Mouse (Mus musculus) lung, embryonic 16.5 days (tissue): Measurements from ENCODE around the gene Rasl11b. TPM values are rescaled to one million over a fixed set of nuclear protein-coding genes. Genes with fewer than 3 reads are reported as not detected.
A peak's percentile ranks its signal among the peaks of the same experiment; 100 is the strongest.

ENCODE experiments used
- ATAC-seq: fragments of 200-750 bp; cut with Nextera tagmentation; 2 replicates; pipeline ENCODE4 v1.8.0; 2017; ENCODE audit warnings: low read depth, mild to moderate bottlenecking, moderate library complexity
- H3K27ac ChIP-seq: fragments of 300-500 bp; sonication (generic); 2 replicates; pipeline ENCODE4 v1.5.1; 2014; ENCODE audit warnings: mild to moderate bottlenecking, control low read depth, low read length
- H3K27me3 ChIP-seq: fragments of 300-500 bp; sonication (generic); 2 replicates; pipeline ENCODE4 v1.6.1; 2014; ENCODE audit warnings: low read depth, low read length, mixed read lengths; ENCODE audit not compliant: control insufficient read depth, insufficient read depth
- H3K36me3 ChIP-seq: fragments of 300-500 bp; sonication (generic); 2 replicates; pipeline ENCODE4 v1.6.1; 2014; ENCODE audit warnings: low read length; ENCODE audit not compliant: control insufficient read depth, insufficient read depth
- H3K4me1 ChIP-seq: fragments of 300-500 bp; sonication (generic); replicated peaks from 2 replicates; pipeline ENCODE4 v1.6.1; 2014; ENCODE audit warnings: low read length, mixed read lengths; ENCODE audit not compliant: control insufficient read depth, insufficient read depth
- H3K4me2 ChIP-seq: fragments of 300-500 bp; sonication (generic); 2 replicates; pipeline ENCODE4 v1.6.1; 2014; ENCODE audit warnings: low read depth, low read length, control low read depth
- H3K4me3 ChIP-seq: fragments of 300-500 bp; sonication (generic); 2 replicates; pipeline ENCODE4 v1.5.1; 2014; ENCODE audit warnings: mild to moderate bottlenecking, low read length, control low read depth
- H3K9ac ChIP-seq: fragments of 300-500 bp; sonication (generic); 2 replicates; pipeline ENCODE4 v1.6.1; 2014; ENCODE audit warnings: low read length, control low read depth
- H3K9me3 ChIP-seq: fragments of 300-500 bp; sonication (generic); 2 replicates; pipeline ENCODE4 v1.6.1; 2016; ENCODE audit warnings: low read length; ENCODE audit not compliant: control insufficient read depth
- WGBS: fragments of 180-500 bp; shearing (Covaris S2); extraction: QIAGEN DNeasy Blood & Tissue Kit; methylation state at CpG from one replicate; pipeline ENCODE4 v1.1.7; 2014; 5-methylcytosine and 5-hydroxymethylcytosine counted together
- polyA plus RNA-seq: library from polyadenylated mRNA; unstranded; fragments of >200 nt; fragmentation: Nextera tagmentation; extraction: Ambion mirVana; gene quantifications from 2 replicates; pipeline ENCODE4 v1.2.1, GENCODE M21; 2015

The Rasl11b gene
- polyA plus RNA-seq, 1 experiment from 2014 or later = 182 TPM

- Histone ChIP-seq H3K4me1 (peaks cover 30% of the 10 kb centered on the region), H3K9me3 (no peaks in the 10 kb centered on the region), H3K4me3 (no peak overlapping the region), H3K9ac (no peak overlapping the region), H3K27ac (no peak overlapping the region), H3K36me3 (no peaks in the 10 kb centered on the region), H3K4me2 (no peak overlapping the region), H3K27me3 (no peaks in the 10 kb centered on the region)
- no peak for ATAC-seq
- WGBS = 48% methylated on average over 10 of the region's 10 CpGs
Measured at GRCm38 (mm10) chr5:74180216-74180615, 14.9 kb upstream of the Rasl11b start.

GRCm38 (mm10) chr5:74183118-74183517 lies 12.0 kb upstream of the Rasl11b start:
- Histone ChIP-seq H3K27me3 (no peaks in the 10 kb centered on the region), H3K4me1 (peaks cover 29% of the 10 kb centered on the region), H3K4me3 (no peak overlapping the region), H3K9me3 (no peaks in the 10 kb centered on the region), H3K27ac (no peak overlapping the region), H3K4me2 (no peak overlapping the region), H3K36me3 (no peaks in the 10 kb centered on the region), H3K9ac (no peak overlapping the region)
- WGBS = 34% methylated on average over 10 of the region's 10 CpGs
- no peak for ATAC-seq

DNA sequence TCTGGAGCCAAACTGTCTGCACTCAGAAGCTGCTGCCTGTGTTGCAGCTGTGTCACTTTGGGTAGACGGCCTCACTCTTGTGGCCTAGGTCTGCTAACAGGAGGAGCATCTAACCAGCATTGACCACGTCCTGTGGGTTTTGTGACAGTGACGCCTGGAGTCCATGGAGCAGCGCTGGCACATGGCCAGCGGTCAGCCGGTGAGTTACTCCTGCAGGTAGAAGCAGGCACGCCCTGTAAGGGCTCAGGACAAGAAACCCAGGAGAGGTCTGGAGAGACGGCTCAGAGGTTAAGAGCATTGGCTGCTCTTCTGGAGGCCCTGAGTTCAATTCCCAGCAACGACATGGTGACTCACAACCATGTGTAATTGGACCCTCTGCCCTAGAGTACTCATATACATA lies 10.5 kb upstream of the Rasl11b start:
- H3K36me3 ChIP-seq = no peaks in the 10 kb centered on the region
- H3K27ac ChIP-seq = no peak overlapping the region
- H3K4me1 ChIP-seq = peaks cover 44% of the 10 kb centered on the region
- H3K9ac ChIP-seq = no peak overlapping the region
- H3K27me3 ChIP-seq = no peaks in the 10 kb centered on the region
- no peak overlapping the region for H3K4me3 ChIP-seq
- H3K9me3 ChIP-seq = no peaks in the 10 kb centered on the region
- H3K4me2 ChIP-seq = no peak overlapping the region
- WGBS = 44% methylated on average over 9 of the region's 9 CpGs
- no peak for ATAC-seq

GRCm38 (mm10) chr5:74188076-74188475 lies 7.0 kb upstream of the Rasl11b start:
- WGBS = 43% methylated on average over 12 of the region's 12 CpGs
- no peak overlapping the region for H3K9ac ChIP-seq
- no peaks in the 10 kb centered on the region for H3K27me3 ChIP-seq
- H3K4me3 ChIP-seq = no peak overlapping the region
- no peak overlapping the region for H3K4me2 ChIP-seq
- H3K27ac ChIP-seq = peak overlapping the region; percentile 88
- no peaks in the 10 kb centered on the region for H3K9me3 ChIP-seq
- no peaks in the 10 kb centered on the region for H3K36me3 ChIP-seq
- no peak for ATAC-seq
- H3K4me1 ChIP-seq = peaks cover 60% of the 10 kb centered on the region

DNA sequence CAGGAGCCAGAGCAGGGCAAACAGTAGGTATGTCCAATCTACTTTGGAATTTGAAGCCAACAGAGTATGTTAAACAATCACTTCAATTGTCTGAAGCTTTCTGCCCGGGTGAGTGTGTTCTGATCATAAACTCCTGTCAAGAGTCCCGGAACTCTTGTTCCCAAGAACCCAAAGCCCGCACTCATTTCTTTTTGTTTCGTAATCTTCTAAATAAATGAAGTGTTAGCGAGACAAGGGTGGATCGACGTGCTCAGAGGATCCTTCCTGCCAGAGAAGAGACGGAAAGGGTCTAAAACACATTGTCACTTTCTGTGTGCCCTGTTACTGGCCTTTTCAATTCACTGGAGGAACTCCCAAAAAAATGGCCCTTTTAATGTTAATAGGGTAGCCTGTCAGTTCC lies 6.2 kb upstream of the Rasl11b start:
- H3K36me3 ChIP-seq = no peaks in the 10 kb centered on the region
- H3K4me2 ChIP-seq = peak overlapping the region; percentile 16; the same call in 1 of the 2 replicates
- H3K27me3 ChIP-seq = no peaks in the 10 kb centered on the region
- H3K27ac ChIP-seq = peak overlapping the region; percentile 88
- no peaks in the 10 kb centered on the region for H3K9me3 ChIP-seq
- WGBS = 10% methylated on average over 8 of the region's 8 CpGs
- H3K4me3 ChIP-seq = no peak overlapping the region
- H3K4me1 ChIP-seq = peaks cover 59% of the 10 kb centered on the region
- H3K9ac ChIP-seq = no peak overlapping the region
- ATAC-seq = peak; percentile 75

DNA sequence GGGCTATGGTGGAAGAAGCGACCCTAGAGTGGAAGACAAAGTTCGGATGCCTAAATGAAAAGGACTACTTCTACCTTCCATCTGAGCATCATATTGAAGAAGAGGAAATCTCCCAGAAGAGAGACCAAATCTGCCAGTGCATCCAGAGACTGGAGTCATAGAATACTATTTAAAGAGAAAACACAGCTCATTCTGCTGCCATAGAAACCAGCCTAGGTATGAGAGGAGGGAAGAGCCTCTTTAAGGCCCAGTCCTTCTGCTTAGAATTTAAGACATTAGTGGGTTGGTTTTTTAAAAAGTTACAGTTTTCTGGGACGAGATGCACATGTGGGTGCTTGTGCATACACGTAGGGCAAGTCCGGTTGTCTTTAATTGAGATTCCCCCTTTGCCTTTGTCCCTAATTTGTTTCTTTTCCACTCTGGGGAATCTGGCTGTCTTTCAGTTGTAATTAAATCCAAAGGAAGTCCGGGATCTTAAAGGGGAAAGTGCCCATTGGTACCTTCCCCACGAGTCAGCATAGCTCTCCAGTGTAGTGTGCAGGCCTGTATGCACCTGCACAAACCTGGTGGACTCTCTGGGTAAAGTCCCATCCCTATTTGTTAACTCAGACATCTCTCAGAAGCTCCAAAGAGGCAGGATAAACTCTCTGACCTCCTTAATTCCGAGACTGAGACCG lies 5.5 kb upstream of the Rasl11b start:
- ATAC-seq = no peak
- Histone ChIP-seq H3K4me2 (peak overlapping the region; percentile 41), H3K36me3 (no peaks in the 10 kb centered on the region), H3K4me1 (peaks cover 59% of the 10 kb centered on the region), H3K27me3 (no peaks in the 10 kb centered on the region), H3K9ac (peak overlapping the region; percentile 17; the same call in 1 of the 2 replicates), H3K9me3 (no peaks in the 10 kb centered on the region), H3K27ac (peak overlapping the region; percentile 88), H3K4me3 (no peak overlapping the region)
- 32% methylated on average over 9 of the region's 9 CpGs for WGBS

GRCm38 (mm10) chr5:74190161-74190491 lies 5.0 kb upstream of the Rasl11b start:
- Histone ChIP-seq H3K4me1 (peaks cover 60% of the 10 kb centered on the region), H3K27me3 (no peaks in the 10 kb centered on the region), H3K9ac (peak overlapping the region; percentile 17; the same call in 1 of the 2 replicates), H3K4me3 (no peak overlapping the region), H3K27ac (peak overlapping the region; percentile 88), H3K36me3 (no peaks in the 10 kb centered on the region), H3K9me3 (no peaks in the 10 kb centered on the region), H3K4me2 (peak overlapping the region; percentile 41)
- 25% methylated on average over 9 of the region's 9 CpGs for WGBS
- ATAC-seq = no peak

- H3K36me3 ChIP-seq = no peaks in the 10 kb centered on the region
- peak overlapping the region; percentile 88 for H3K27ac ChIP-seq
- H3K4me2 ChIP-seq = no peak overlapping the region
- H3K4me3 ChIP-seq = no peak overlapping the region
- no peak for ATAC-seq
- WGBS = 65% methylated on average over 5 of the region's 5 CpGs
- no peaks in the 10 kb centered on the region for H3K27me3 ChIP-seq
- H3K4me1 ChIP-seq = peaks cover 58% of the 10 kb centered on the region
- H3K9ac ChIP-seq = no peak overlapping the region
- H3K9me3 ChIP-seq = no peaks in the 10 kb centered on the region
Measured at GRCm38 (mm10) chr5:74190911-74191310, 4.2 kb upstream of the Rasl11b start.

GRCm38 (mm10) chr5:74193008-74193407 lies 2.1 kb upstream of the Rasl11b start:
- no peak for ATAC-seq
- H3K4me3 ChIP-seq = no peak overlapping the region
- peaks cover 8% of the 10 kb centered on the region; the same call in 1 of the 2 replicates for H3K36me3 ChIP-seq
- no peak overlapping the region for H3K27ac ChIP-seq
- H3K4me2 ChIP-seq = no peak overlapping the region
- H3K9ac ChIP-seq = no peak overlapping the region
- WGBS = 48% methylated on average over 2 of the region's 2 CpGs
- no peaks in the 10 kb centered on the region for H3K9me3 ChIP-seq
- no peaks in the 10 kb centered on the region for H3K27me3 ChIP-seq
- H3K4me1 ChIP-seq = peaks cover 56% of the 10 kb centered on the region
